Mouse (Mus musculus) olfactory bulb, adult 2 months (tissue): ENCODE measurements around the gene Ceacam16. TPM values are rescaled to one million over a fixed set of nuclear protein-coding genes. Genes with fewer than 3 reads are reported as not detected.

Source experiments
- H3K27ac ChIP-seq: fragments of 200-500 bp; 2 replicates; pipeline ENCODE4 v1.5.1; 2012; ENCODE audit warnings: low read depth, low read length; ENCODE audit not compliant: insufficient read depth
- H3K4me1 ChIP-seq: fragments of 200-500 bp; 2 replicates; pipeline ENCODE4 v1.6.1; 2012; ENCODE audit warnings: low read length; ENCODE audit not compliant: control insufficient read depth, insufficient read depth
- H3K4me3 ChIP-seq: fragments of 200-500 bp; 2 replicates; pipeline ENCODE4 v1.5.1; 2012; ENCODE audit warnings: mild to moderate bottlenecking, low read depth, low read length, moderate library complexity; ENCODE audit not compliant: insufficient read depth
- CTCF ChIP-seq: fragments of 200-500 bp; IDR thresholded peaks from 2 replicates; pipeline ENCODE4 v1.5.1; 2012; ENCODE audit warnings: low read depth, mild to moderate bottlenecking, low read length, moderate library complexity; ENCODE audit not compliant: insufficient read depth
- POLR2A ChIP-seq: fragments of 200-500 bp; IDR thresholded peaks from 2 replicates; pipeline ENCODE4 v1.6.1; 2012; ENCODE audit warnings: mild to moderate bottlenecking, low read depth, low read length, moderate library complexity; ENCODE audit not compliant: insufficient read depth
- WGBS: fragments of 180-500 bp; shearing (Covaris S2); methylation state at CpG from one replicate; pipeline ENCODE4 v1.1.7; 2018; 5-methylcytosine and 5-hydroxymethylcytosine counted together
- polyA plus RNA-seq: library from polyadenylated mRNA; stranded (reverse); fragments of >200 nt; gene quantifications from 2 replicates; pipeline ENCODE4 v1.2.4, GENCODE M21; 2012; ENCODE audit warnings: low replicate concordance; ENCODE audit not compliant: missing spikeins, insufficient read depth, insufficient read length

The Ceacam16 gene
- polyA plus RNA-seq, 1 experiment: not detected

GRCm38 (mm10) chr7:19834055-19834454 lies 27.0 kb downstream of the Ceacam16 start:
- TF ChIP-seq CTCF (no peak), POLR2A (no peak)
- WGBS: 64% methylated on average over 3 of the region's 3 CpGs
- Histone ChIP-seq H3K27ac (no peak overlapping the region), H3K4me3 (no peak overlapping the region), H3K4me1 (peaks cover 3% of the 10 kb centered on the region; the same call in 1 of the 2 replicates)

- H3K27ac ChIP-seq: no peak overlapping the region
- 65% methylated on average over 9 of the region's 9 CpGs for WGBS
- H3K4me1 ChIP-seq: peaks cover 3% of the 10 kb centered on the region; the same call in 1 of the 2 replicates
- no peak overlapping the region for H3K4me3 ChIP-seq
- TF ChIP-seq CTCF (no peak), POLR2A (no peak)
Measured at GRCm38 (mm10) chr7:19831837-19832236, 29.3 kb downstream of the Ceacam16 start.

DNA sequence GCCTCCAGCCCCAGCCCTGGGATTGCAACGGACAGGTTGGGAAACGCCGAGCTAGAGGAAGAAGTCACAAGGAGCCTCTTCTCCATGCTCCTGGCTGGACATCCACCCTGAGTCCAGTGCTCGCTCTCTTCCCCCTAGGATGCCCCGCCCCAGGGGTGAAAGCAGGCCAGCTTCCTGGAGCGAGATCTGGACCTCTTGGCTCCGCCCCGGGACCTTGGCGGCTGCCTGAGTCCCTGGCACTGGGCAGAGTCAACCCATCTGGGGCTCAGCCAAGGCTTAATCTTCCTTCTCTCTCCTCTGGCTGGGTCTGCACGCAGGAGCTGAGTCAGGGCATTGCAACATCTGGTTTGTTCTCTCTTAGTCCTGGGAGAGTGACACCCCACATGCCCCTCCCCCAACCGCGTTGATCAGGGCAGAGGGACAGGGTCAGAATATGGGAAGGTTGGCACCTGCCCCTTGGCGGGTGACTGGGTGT lies 30.4 kb downstream of the Ceacam16 start:
- H3K4me1 ChIP-seq: peaks cover 3% of the 10 kb centered on the region; the same call in 1 of the 2 replicates
- WGBS: 28% methylated on average over 13 of the region's 13 CpGs

GRCm38 (mm10) chr7:19829694-19830093 lies 31.4 kb downstream of the Ceacam16 start:
- no peak overlapping the region for H3K27ac ChIP-seq
- peaks cover 3% of the 10 kb centered on the region; the same call in 1 of the 2 replicates for H3K4me1 ChIP-seq
- no peak for TF ChIP-seq CTCF
- TF ChIP-seq POLR2A: no peak
- WGBS: 81% methylated on average over 3 of the region's 3 CpGs
- H3K4me3 ChIP-seq: no peak overlapping the region

More for the DNA sequence above, 30.4 kb downstream of the Ceacam16 start:
- no peak overlapping the region for H3K4me3 ChIP-seq
- no peak overlapping the region for H3K27ac ChIP-seq
- TF ChIP-seq CTCF: no peak
- no peak for TF ChIP-seq POLR2A

DNA sequence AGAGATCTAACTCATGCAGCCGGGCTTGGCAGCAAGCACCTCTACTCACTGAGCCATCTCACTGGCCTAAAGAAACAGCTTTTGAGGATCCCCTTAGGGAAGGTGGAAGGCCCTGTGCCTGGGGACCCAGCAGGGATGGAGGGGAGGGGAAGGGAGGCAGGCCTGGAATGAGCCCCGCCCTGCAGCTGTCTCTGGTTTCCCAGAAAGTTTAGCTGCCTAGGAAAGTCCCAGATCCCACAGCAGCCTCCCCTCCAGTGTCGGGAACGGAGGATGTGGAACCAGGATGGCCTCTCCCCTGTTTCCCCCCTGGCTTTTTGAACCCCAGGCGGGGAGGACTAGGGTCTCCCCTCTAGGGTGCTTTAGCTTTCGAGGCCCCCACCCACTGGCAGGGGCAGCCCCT lies 34.3 kb downstream of the Ceacam16 start:
- Histone ChIP-seq H3K4me3 (no peak overlapping the region), H3K27ac (no peak overlapping the region), H3K4me1 (peaks cover 19% of the 10 kb centered on the region)
- 56% methylated on average over 6 of the region's 6 CpGs for WGBS
- TF ChIP-seq POLR2A (no peak), CTCF (no peak)

GRCm38 (mm10) chr7:19824182-19824973 lies 36.7 kb downstream of the Ceacam16 start:
- TF ChIP-seq CTCF (no peak), POLR2A (no peak)
- no peak overlapping the region for H3K27ac ChIP-seq
- H3K4me1 ChIP-seq: peaks cover 16% of the 10 kb centered on the region
- 27% methylated on average over 26 of the region's 26 CpGs for WGBS
- H3K4me3 ChIP-seq: no peak overlapping the region

DNA sequence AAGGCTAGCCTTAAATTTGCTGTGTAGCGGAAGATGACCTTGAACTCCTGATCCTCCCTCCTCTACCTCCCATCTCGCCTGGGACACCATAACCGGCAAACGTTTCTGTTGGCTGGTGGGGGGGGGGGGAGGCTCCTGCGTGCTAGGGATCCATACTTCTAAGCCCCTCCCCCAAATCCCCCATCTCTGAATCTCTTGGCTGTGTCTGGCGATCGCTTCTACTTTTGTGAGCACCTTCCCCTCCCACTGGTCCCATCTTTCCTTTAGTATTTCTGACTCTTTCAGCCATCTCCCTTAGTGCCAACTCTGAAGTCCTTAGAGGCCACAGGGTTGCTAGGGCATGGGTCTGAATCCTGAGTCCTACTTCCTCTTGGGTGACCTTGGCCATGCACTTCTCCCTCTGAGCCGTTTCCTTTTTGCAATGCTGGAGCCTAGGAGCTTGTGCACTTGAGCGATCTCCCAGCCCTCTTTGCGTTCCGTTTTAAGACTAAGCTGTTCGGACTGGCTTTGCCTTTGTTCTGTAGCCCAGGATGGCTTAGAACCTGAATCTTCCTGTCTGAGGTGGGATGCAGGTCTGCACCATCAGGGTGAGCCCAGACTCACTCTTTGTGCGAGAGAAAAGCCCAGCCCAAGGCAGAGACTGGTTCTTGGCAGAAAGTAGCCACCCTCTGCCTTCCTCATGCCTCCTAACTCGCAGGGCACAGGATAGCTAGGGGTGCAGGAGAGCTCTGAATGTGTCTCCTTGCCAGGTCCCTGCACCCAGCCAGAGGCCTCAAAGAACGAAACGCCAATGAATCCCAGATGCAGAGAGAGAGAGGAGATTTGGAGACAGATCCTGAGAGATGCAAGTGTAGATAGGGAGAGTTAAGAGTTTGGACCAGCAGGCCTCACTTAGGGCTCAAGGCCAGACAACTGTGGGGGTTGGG lies 37.6 kb downstream of the Ceacam16 start:
- Histone ChIP-seq H3K4me3 (no peak overlapping the region), H3K27ac (no peak overlapping the region), H3K4me1 (peaks cover 16% of the 10 kb centered on the region)
- TF ChIP-seq CTCF (no peak), POLR2A (no peak)
- WGBS: 50% methylated on average over 16 of the region's 16 CpGs

DNA sequence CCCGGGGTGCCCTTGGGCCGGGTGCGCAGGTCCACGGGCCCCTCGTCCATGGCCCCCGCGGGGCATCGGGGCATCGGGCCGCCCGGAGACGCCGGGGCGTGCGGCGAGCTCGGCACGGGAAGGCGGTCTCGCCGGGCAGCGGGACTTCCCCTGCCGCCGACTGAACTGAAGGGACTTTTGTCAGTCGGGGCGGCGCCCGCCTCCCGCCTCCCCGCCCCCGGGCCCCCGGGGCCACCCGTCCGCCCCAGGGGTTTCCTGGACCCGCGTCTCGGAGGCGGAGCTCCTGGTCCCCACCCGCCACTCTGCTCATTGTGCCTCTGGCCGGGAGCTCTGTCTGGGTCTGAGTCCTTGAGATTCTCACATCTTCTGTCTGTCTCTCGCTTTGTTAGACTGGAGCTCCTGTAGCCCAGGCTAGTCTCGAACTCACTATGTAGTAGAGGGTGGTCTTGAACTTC lies 38.5 kb downstream of the Ceacam16 start, which contains the start of gene Bcl3:
Gene Bcl3, minus strand, starts transcription at position 167 of the 455 bp plus-strand sequence.
- no peak within 1 kb of the TSS for H3K27ac ChIP-seq
- TF ChIP-seq POLR2A: no peak
- no peak for TF ChIP-seq CTCF
- peak within 1 kb of the TSS; percentile 17; the same call in 1 of the 2 replicates for H3K4me3 ChIP-seq
- 3% methylated on average over 42 of the region's 42 CpGs for WGBS
- H3K4me1 ChIP-seq: peaks cover 16% of the 10 kb centered on the region
